Mouse (Mus musculus) bone marrow, adult 2 months (tissue): ENCODE data around the gene Ccdc187.

Experiments used
- CTCF ChIP-seq: fragments of 200-500 bp; IDR thresholded peaks from 2 replicates; pipeline ENCODE4 v1.5.1; 2011; ENCODE audit warnings: low read length, control low read depth; ENCODE audit not compliant: control insufficient read depth, insufficient read depth
- POLR2A ChIP-seq: fragments of 200-500 bp; IDR thresholded peaks from 2 replicates; pipeline ENCODE4 v1.6.1; 2011; ENCODE audit warnings: low read depth, mild to moderate bottlenecking, control low read depth, low read length, borderline replicate concordance; ENCODE audit not compliant: control insufficient read depth

- TF ChIP-seq CTCF (no peak), POLR2A (no peak)
Observed at GRCm38 (mm10) chr2:26305555-26305954, 11.2 kb upstream of the Ccdc187 start.
